Mouse (Mus musculus) left cerebral cortex, adult 2 months (tissue): ENCODE measurements at regions not wholly inside any gene's neighbourhood (a gene's known extent, or its start where the extent isn't known, plus 50 kb on each side); places are given as distances from the start of the nearest gene placed in this dataset.

Source experiments
- DNase-seq, 2 experiments: peaks; one replicate each; pipeline ENCODE4 v3.0.0; 2021 to 2022; ENCODE audit warnings: low spot score in 2 of 2, mixed read lengths in 1 of 2; ENCODE audit errors: extremely low spot score in 1 of 2
- H3K27ac ChIP-seq: fragments of 200-600 bp; 2 replicates; pipeline ENCODE4 v1.8.1; 2022
- H3K4me3 ChIP-seq: fragments of 200-600 bp; 2 replicates; pipeline ENCODE4 v1.8.1; 2022
- CTCF ChIP-seq: fragments of 200-600 bp; IDR thresholded peaks from 2 replicates; pipeline ENCODE4 v1.8.1; 2022; ENCODE audit warnings: antibody characterized with exemption, mild to moderate bottlenecking, moderate library complexity
- intact Hi-C: fragments of 180-260 bp; cut with DNase I; formaldehyde crosslinking; loops from one replicate; pipeline ENCODE4 v1.15.1; 2025

DNA sequence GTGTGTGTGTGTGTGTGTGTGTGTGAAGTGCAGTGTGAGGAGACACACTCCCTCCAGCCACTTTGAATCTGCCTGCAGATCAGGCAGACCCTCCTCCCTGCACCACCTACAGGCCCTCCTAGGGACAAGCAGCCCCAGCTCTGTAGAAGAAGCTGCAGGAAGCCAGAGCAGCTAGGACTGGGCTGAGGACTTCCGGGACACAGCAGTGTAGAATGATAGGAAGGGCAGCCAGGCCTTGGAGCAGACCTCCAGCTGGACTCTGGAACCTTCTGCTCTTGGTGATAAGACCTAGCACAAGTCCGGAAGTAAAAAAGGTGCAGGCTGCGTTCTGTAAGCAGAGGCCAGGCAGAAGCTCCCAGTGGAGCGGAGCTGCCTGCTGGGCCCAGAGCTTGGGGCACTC, 95.8 kb upstream of the Trpm1 start:
- H3K27ac ChIP-seq: no peak overlapping the region
- intact Hi-C loops: no loop called here

DNA sequence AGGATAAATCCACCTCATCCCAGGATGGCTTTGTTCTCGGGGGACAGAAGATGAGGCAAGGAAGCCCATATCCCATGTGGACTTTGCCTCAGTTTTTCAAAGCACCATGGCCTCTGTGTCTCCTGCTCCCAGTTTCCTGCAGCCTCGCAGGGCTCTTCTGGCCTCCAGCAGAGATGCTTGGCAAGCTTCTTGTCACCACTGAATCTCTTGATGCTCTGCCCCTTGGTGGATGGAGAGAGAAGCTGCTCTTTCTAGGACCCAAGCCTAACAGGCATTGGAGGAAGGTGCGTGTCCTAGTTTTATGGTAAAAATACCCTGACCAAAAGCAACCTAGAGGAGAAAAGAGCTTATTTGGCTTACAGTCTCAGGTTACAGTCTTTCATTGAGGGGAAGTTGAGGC, 97.1 kb upstream of the Trpm1 start:
- DNase-seq: no peak
- TF ChIP-seq CTCF: no peak; the same call in 1 of the 2 replicates
- no peak overlapping the region for H3K27ac ChIP-seq
- H3K4me3 ChIP-seq: no peak overlapping the region
- intact Hi-C loops: no loop called here

More for the DNA sequence above, 95.8 kb upstream of the Trpm1 start:
- no peak for DNase-seq
- H3K4me3 ChIP-seq: no peak overlapping the region
- TF ChIP-seq CTCF: peak; percentile 35

DNA sequence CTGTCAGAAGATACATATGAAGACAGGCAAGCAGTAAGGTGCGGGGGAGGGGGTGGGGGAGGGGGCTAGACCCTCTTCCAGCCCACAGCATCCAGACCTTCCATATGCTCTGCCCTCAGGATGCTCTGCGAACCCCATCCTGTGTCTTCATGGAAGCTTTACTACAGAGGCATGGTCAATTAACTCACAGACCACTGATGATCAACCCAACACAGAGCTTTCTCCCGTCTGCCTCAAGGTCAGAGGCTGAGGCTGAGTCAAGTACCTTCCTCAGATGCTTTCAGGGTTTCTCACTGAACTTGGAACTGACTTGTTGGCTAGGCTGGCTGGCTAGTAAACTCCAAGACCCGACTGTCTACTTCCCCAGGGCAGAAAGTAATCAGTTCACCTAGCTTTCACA, 98.6 kb upstream of the Trpm1 start:
- intact Hi-C loops: no loop called here
- DNase-seq: no peak
- no peak overlapping the region for H3K4me3 ChIP-seq
- H3K27ac ChIP-seq: no peak overlapping the region
- no peak for TF ChIP-seq CTCF

DNA sequence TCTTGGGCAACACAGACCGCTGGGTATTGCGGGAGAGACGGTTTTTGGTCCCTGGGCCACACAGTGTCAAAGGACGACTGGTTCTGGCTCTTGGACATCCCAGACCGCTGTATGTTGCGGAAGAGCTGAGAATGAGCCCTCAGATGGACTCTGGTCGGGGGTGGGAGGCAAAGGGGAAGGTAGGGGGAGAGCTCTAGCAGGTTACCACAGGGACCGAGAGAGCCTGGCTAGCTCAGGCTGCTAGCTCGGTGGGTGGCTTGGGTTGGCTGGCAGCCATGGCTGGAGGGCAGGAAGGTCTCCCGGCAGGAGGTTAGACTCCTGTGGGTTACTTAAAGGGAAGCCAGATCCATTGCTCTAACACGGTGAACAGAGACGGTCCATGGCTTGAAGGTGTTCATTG, 99.9 kb upstream of the Trpm1 start:
- DNase-seq: no peak
- TF ChIP-seq CTCF: no peak
- no peak overlapping the region for H3K27ac ChIP-seq
- H3K4me3 ChIP-seq: no peak overlapping the region
- intact Hi-C loops: no loop called here

- intact Hi-C loops: no loop called here
- DNase-seq: peak in 1 of 2 experiments; percentile 48
- H3K4me3 ChIP-seq: no peak overlapping the region
- H3K27ac ChIP-seq: no peak overlapping the region
- TF ChIP-seq CTCF: no peak
These were observed 101.2 kb upstream of the Trpm1 start for GRCm38 (mm10) chr7:64052400-64052799.

DNA sequence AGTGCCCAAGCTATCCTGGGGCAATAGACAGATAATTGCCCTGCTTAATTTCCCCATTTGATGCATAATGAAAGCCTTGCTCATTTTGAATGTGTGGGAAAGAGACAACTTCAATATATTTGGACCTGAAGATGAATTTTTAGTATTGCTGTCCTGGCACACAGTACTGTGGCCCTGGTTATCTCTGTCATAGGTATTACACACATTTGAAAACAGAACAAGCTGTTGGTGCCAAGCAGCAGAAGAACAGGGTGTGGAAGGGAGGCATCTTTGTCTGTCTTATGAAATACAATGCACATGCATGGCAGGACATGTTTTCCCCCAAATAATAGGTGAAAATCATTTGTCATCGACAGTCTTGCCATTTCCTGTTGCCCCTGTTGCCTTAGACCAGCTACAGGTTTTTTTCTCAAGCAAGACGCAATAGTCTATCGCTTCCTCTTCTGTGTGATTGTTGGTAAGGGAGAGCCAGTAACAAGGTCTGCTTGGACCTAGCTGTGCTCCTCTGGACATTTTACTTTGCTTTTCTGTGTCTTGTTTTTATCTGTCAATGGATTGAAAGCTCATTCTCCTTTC, 102.7 kb upstream of the Trpm1 start:
- TF ChIP-seq CTCF: no peak
- DNase-seq: no peak
- intact Hi-C loops: no loop called here
- Histone ChIP-seq H3K4me3 (no peak overlapping the region), H3K27ac (no peak overlapping the region)

GRCm38 (mm10) chr7:64050246-64050645, 103.4 kb upstream of the Trpm1 start:
- H3K4me3 ChIP-seq: no peak overlapping the region
- intact Hi-C loops: no loop called here
- H3K27ac ChIP-seq: peak overlapping the region; percentile 41; the same call in 1 of the 2 replicates
- DNase-seq: no peak
- TF ChIP-seq CTCF: no peak

DNA sequence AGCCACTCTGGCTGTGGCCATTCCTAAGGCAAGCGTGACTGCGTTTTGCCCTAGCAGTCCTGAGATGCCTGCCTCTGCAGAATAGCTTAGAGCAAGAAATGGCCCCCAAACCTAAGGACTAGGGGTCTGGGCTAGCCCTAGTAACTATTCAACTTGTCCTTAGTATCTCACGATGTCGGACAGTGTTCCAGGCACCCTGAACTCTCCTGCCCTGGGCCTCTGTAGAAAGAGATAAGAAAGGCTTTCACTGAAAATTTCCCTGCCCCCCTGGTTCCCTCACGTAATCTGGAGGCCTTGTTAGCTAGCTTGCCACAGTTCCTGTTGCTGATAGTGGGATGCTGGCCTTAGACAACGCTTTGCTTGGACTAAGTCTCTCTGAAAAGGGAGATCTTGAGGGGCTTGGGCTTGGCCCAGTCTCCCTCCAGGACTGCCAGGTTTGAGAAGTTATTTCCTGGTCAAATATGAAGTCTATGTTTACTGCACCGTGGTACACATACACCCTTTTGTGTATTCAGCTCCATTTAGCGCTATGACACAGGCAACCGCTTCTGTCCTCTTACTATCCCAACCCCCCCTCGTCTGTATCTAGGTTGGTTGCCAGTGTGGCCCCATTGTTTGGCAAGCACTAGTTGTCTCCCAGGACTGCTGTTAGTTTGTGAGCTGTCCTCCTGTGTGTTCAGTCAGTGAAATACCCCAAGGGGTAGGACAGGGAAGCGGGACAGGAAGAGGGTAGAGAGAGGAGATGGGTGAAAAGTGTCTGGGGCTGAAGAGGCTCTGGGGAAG, 104.3 kb upstream of the Trpm1 start:
- no peak for DNase-seq
- no peak for TF ChIP-seq CTCF
- intact Hi-C loops: loop anchor here (5.0 kb wide), 1 partner anchor 297 kb away; no protein-coding TSS in a partner anchor
- no peak overlapping the region for H3K4me3 ChIP-seq
- peak overlapping the region; percentile 76 for H3K27ac ChIP-seq

GRCm38 (mm10) chr7:64048452-64049182, 105.0 kb upstream of the Trpm1 start:
- DNase-seq: peak in 1 of 2 experiments; percentile 57
- intact Hi-C loops: loop anchor here (5.0 kb wide), 1 partner anchor 296 kb away; no protein-coding TSS in a partner anchor
- Histone ChIP-seq H3K27ac (peak overlapping the region; percentile 76), H3K4me3 (peak overlapping the region; percentile 26)
- no peak; the same call in 1 of the 2 replicates for TF ChIP-seq CTCF

DNA sequence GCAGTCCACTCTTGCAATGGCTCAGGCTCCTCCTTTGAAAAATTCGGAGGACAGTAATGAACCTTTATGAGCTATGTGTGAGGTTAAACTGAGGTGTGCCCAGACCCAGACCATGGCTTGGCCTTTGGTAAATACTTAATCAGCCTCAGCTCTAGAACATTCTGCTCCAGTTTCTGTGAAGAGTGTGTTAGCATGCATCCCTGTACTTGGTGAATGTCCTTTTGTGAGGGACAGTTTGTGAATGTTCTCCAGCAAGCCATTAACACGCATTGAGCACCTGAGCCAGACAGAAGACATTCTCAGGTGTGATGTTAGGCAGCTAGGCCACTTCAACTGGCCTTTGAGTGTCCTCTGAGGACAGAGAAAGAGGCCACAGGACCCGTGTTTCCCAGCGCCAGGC, 105.8 kb upstream of the Trpm1 start:
- no peak for DNase-seq
- Histone ChIP-seq H3K4me3 (no peak overlapping the region), H3K27ac (peak overlapping the region; percentile 76)
- intact Hi-C loops: loop anchor here (5.0 kb wide), 1 partner anchor 296 kb away; no protein-coding TSS in a partner anchor
- no peak for TF ChIP-seq CTCF

GRCm38 (mm10) chr7:64045292-64045691, 106.6 kb upstream of the Klf13 start:
- TF ChIP-seq CTCF: no peak
- no peak overlapping the region for H3K4me3 ChIP-seq
- no peak overlapping the region for H3K27ac ChIP-seq
- no peak for DNase-seq
- intact Hi-C loops: loop anchor here (5.0 kb wide), 1 partner anchor 293 kb away; no protein-coding TSS in a partner anchor

GRCm38 (mm10) chr7:64042978-64043377, 104.3 kb upstream of the Klf13 start:
- DNase-seq: no peak
- Histone ChIP-seq H3K27ac (no peak overlapping the region), H3K4me3 (no peak overlapping the region)
- no peak; the same call in 1 of the 2 replicates for TF ChIP-seq CTCF
- intact Hi-C loops: no loop called here
